In genomic region chr13:119886896-119887295, GRCm38 (mm10) we compare ENCODE assay signal across 15 mouse cellular contexts. TPM values are rescaled to one million over a fixed set of nuclear protein-coding genes. Genes with fewer than 3 reads are reported as not detected.
DNase-seq lines count a peak whose midpoint lies in the region; ATAC-seq lines count a peak whose summit lies in the region.
"Not testable (repeated sequence)": the region's sequence is repeated elsewhere in the genome, so short reads cannot be mapped to it uniquely, and the experiment has no call there.
"Had no signal": no experiment of that assay in that cellular context is flagged by ENCODE, and none has a peak within 500 bp of the region (broad histone marks: within the 10 kb centered on the region; RNA-seq: fewer than 3 reads in every experiment).

No protein-coding gene starts in this region.

- H3K36me3 ChIP-seq in hindbrain, embryonic 11.5 days (ENCODE audit: control insufficient read depth, insufficient read depth, low read length); midbrain, embryonic 10.5 days: not testable (repeated sequence)

- not testable (repeated sequence) for H3K4me2 ChIP-seq in hindbrain, embryonic 11.5 days (replicated peaks; ENCODE audit: low read depth, low read length)

- 41% methylated on average over 4 of the region's 4 CpGs for WGBS in hindbrain, embryonic 11.5 days
- WGBS in midbrain, embryonic 10.5 days = 45% methylated on average over 4 of the region's 4 CpGs

- H3K9ac ChIP-seq in hindbrain, embryonic 11.5 days (ENCODE audit: low read depth, low read length) = not testable (repeated sequence)

- H3K27me3 ChIP-seq in hindbrain, embryonic 11.5 days (ENCODE audit: control insufficient read depth, insufficient read depth, low read length); midbrain, embryonic 10.5 days (ENCODE audit: low read depth, poor library complexity, severe bottlenecking): not testable (repeated sequence)

- not testable (repeated sequence) for H3K9me3 ChIP-seq in hindbrain, embryonic 11.5 days (ENCODE audit: control insufficient read depth, low read length); midbrain, embryonic 10.5 days (replicated peaks)

- H3K27ac ChIP-seq in hindbrain, embryonic 11.5 days (ENCODE audit: low read depth, low read length); midbrain, embryonic 10.5 days (replicated peaks): not testable (repeated sequence)

- not testable (repeated sequence) for H3K4me3 ChIP-seq in hindbrain, embryonic 11.5 days (ENCODE audit: low read depth, low read length); midbrain, embryonic 10.5 days

- not testable (repeated sequence) for H3K4me1 ChIP-seq in hindbrain, embryonic 11.5 days (replicated peaks; ENCODE audit: control insufficient read depth, insufficient read depth, low read length); midbrain, embryonic 10.5 days

- not testable (repeated sequence) for ATAC-seq in hindbrain, embryonic 11.5 days (ENCODE audit: low FRiP score)

- DNase-seq in ZHBTc4 (ENCODE audit: low read depth, low spot score) = peak; percentile 73
- DNase-seq in embryo, embryonic 10.5 days (ENCODE audit: low spot score) = peak; percentile 17
- DNase-seq in fat pad, adult 2 months (ENCODE audit: extremely low read depth, low read depth, low spot score) = peak; percentile 39
- DNase-seq in hindbrain, embryonic 11.5 days (ENCODE audit: low spot score) = peak; percentile 3
- DNase-seq in kidney, adult 8-10 months = peak; percentile 19 to 61
- peak; percentile 34 to 68 for DNase-seq in kidney, postnatal 25 days
- DNase-seq in midbrain, embryonic 10.5 days (ENCODE audit: low spot score) = peak; percentile 42

RNA-seq across cellular contexts. Expression of gene Tcstv1, which starts 7.7 kb away (rescaled TPM):
- polyA plus RNA-seq in hindbrain, embryonic 11.5 days (2014; fragmentation: Nextera tagmentation; extraction: Ambion mirVana) = not detected in 2 replicates
- not detected in 2 replicates for polyA plus RNA-seq in midbrain, embryonic 10.5 days (2016; fragmentation: Nextera tagmentation; extraction: Ambion mirVana)
- polyA plus RNA-seq: embryonic facial prominence, embryonic 14.5 days; forebrain, embryonic 12.5 days; forebrain, embryonic 16.5 days; frontal cortex, adult 2 months; heart, embryonic 10.5 days; heart, embryonic 14.5 days; hindbrain, embryonic 14.5 days; intestine, embryonic 15.5 days had no signal

RNA-seq across cellular contexts. Expression of gene Gm21761, which starts 42.2 kb away (rescaled TPM):
- polyA plus RNA-seq in hindbrain, embryonic 11.5 days (2014; fragmentation: Nextera tagmentation; extraction: Ambion mirVana) = not detected in 2 replicates
- polyA plus RNA-seq in midbrain, embryonic 10.5 days (2016; fragmentation: Nextera tagmentation; extraction: Ambion mirVana) = not detected in 2 replicates
- polyA plus RNA-seq: embryonic facial prominence, embryonic 14.5 days; forebrain, embryonic 12.5 days; forebrain, embryonic 16.5 days; frontal cortex, adult 2 months; heart, embryonic 10.5 days; heart, embryonic 14.5 days; hindbrain, embryonic 14.5 days; intestine, embryonic 15.5 days had no signal

RNA-seq across cellular contexts. Expression of gene D13Ertd608e, which starts 51.1 kb away (rescaled TPM):
- not detected in 2 replicates for polyA plus RNA-seq in hindbrain, embryonic 11.5 days (2014; fragmentation: Nextera tagmentation; extraction: Ambion mirVana)
- polyA plus RNA-seq in midbrain, embryonic 10.5 days (2016; fragmentation: Nextera tagmentation; extraction: Ambion mirVana) = not detected in 2 replicates
- polyA plus RNA-seq: embryonic facial prominence, embryonic 14.5 days; forebrain, embryonic 12.5 days; forebrain, embryonic 16.5 days; frontal cortex, adult 2 months; heart, embryonic 10.5 days; heart, embryonic 14.5 days; hindbrain, embryonic 14.5 days; intestine, embryonic 15.5 days had no signal

RNA-seq across cellular contexts. Expression of gene AF067063, which starts 56.9 kb away (rescaled TPM):
- not detected in 2 replicates for polyA plus RNA-seq in hindbrain, embryonic 11.5 days (2014; fragmentation: Nextera tagmentation; extraction: Ambion mirVana)
- not detected in 2 replicates for polyA plus RNA-seq in midbrain, embryonic 10.5 days (2016; fragmentation: Nextera tagmentation; extraction: Ambion mirVana)
- polyA plus RNA-seq: embryonic facial prominence, embryonic 14.5 days; forebrain, embryonic 12.5 days; forebrain, embryonic 16.5 days; frontal cortex, adult 2 months; heart, embryonic 10.5 days; heart, embryonic 14.5 days; hindbrain, embryonic 14.5 days; intestine, embryonic 15.5 days had no signal

Comparison
In these comparisons a context has a peak if more than half of its experiments do, and no peak if none do; other contexts are left out.
1. DNase-seq: peak in every context shown above with its lines; median percentile 73 in ZHBTc4; 51 in kidney, postnatal 25 days; 42 in midbrain, embryonic 10.5 days; 40 in kidney, adult 8-10 months; 39 in fat pad, adult 2 months; 17 in embryo, embryonic 10.5 days; 3 in hindbrain, embryonic 11.5 days.